Mouse (Mus musculus): ENCODE results near the gene Arpc2.

DNA sequence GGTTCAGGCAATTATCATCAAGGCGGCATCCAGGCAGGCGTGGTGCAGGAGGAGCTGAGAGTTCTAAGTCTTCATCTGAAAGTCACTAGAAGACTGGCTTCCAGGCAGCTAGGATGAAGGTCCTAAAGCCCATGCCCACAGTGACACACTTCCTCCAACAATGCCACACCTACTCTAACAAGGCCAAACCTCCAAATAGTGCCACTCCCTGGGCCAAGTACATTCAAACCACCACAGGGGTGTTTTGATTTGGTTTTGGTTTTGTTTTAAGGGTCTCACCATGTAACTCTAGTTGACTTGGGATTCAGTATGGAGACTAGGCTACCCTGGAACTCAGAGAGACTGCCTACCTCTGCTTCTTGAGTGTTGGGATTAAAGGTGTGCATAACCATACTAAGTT is 69.6 kb downstream of the Arpc2 start, which contains the start of gene Tmbim1:
- TF ChIP-seq CTCF (IDR thresholded peaks at IDR 0.05; ENCODE audit: control insufficient read depth, insufficient read depth, insufficient read length) = no peak
- TF ChIP-seq USF1 (IDR thresholded peaks at IDR 0.05; ENCODE audit: low read depth) = no peak
- no peak for TF ChIP-seq CEBPB (IDR thresholded peaks at IDR 0.05; ENCODE audit: low read depth)
- TF ChIP-seq FOSL1 (IDR thresholded peaks at IDR 0.05; ENCODE audit: insufficient read depth, low read length, poor library complexity, severe bottlenecking) = no peak
- TF ChIP-seq MYOG (IDR thresholded peaks at IDR 0.05; ENCODE audit: control insufficient read depth, extremely low read depth, insufficient read length) = no peak
- TF ChIP-seq MYOD1 (IDR thresholded peaks at IDR 0.05; ENCODE audit: control insufficient read depth, insufficient read length, low read depth) = no peak
- no peak for TF ChIP-seq MAX (IDR thresholded peaks at IDR 0.05)
